Mouse (Mus musculus) hindbrain, embryonic 16.5 days (tissue): Measurements from ENCODE around the gene Olfr341. TPM values are rescaled to one million over a fixed set of nuclear protein-coding genes. Genes with fewer than 3 reads are reported as not detected.

Experiments used
- ATAC-seq: fragments of 200-750 bp; cut with Nextera tagmentation; 2 replicates; pipeline ENCODE4 v1.8.0; 2017; ENCODE audit warnings: moderate TSS enrichment, moderate library complexity
- H3K27ac ChIP-seq: fragments of 300-500 bp; sonication (generic); 2 replicates; pipeline ENCODE4 v1.5.1; 2014; ENCODE audit warnings: low read depth, mild to moderate bottlenecking, control low read depth, low read length, moderate library complexity
- H3K27me3 ChIP-seq: fragments of 300-500 bp; sonication (generic); replicated peaks from 2 replicates; pipeline ENCODE4 v1.6.1; 2014; ENCODE audit warnings: low read length; ENCODE audit not compliant: control insufficient read depth, insufficient read depth
- H3K36me3 ChIP-seq: fragments of 300-500 bp; sonication (generic); 2 replicates; pipeline ENCODE4 v1.6.1; 2014; ENCODE audit warnings: mild to moderate bottlenecking, low read length, moderate library complexity, mixed read lengths; ENCODE audit not compliant: control insufficient read depth, insufficient read depth
- H3K4me1 ChIP-seq: fragments of 300-500 bp; sonication (generic); 2 replicates; pipeline ENCODE4 v1.6.1; 2014; ENCODE audit warnings: low read depth, low read length; ENCODE audit not compliant: control insufficient read depth, insufficient read depth
- H3K4me2 ChIP-seq: fragments of 300-500 bp; sonication (generic); 2 replicates; pipeline ENCODE4 v1.6.1; 2014; ENCODE audit warnings: mild to moderate bottlenecking, low read length, control low read depth, moderate library complexity
- H3K4me3 ChIP-seq: fragments of 300-500 bp; sonication (generic); 2 replicates; pipeline ENCODE4 v1.5.1; 2014; ENCODE audit warnings: mild to moderate bottlenecking, low read length, control low read depth, moderate library complexity
- H3K9ac ChIP-seq: fragments of 300-500 bp; sonication (generic); 2 replicates; pipeline ENCODE4 v1.6.1; 2014; ENCODE audit warnings: low read depth, mild to moderate bottlenecking, control low read depth, low read length, moderate library complexity
- H3K9me3 ChIP-seq: fragments of 300-500 bp; sonication (generic); 2 replicates; pipeline ENCODE4 v1.6.1; 2014; ENCODE audit warnings: mild to moderate bottlenecking, low read length, moderate library complexity; ENCODE audit not compliant: control insufficient read depth
- WGBS: fragments of 180-500 bp; shearing (Covaris S2); extraction: QIAGEN DNeasy Blood & Tissue Kit; methylation state at CpG from one replicate; pipeline ENCODE4 v1.1.7; 2014; 5-methylcytosine and 5-hydroxymethylcytosine counted together
- polyA plus RNA-seq: library from polyadenylated mRNA; unstranded; fragments of >200 nt; fragmentation: Nextera tagmentation; extraction: Ambion mirVana; gene quantifications from 2 replicates; pipeline ENCODE4 v1.2.1, GENCODE M21; 2015

Olfr341 gene
- polyA plus RNA-seq = not detected in 2 replicates

- Histone ChIP-seq H3K9me3 (peaks cover 10% of the 10 kb centered on the region), H3K27ac (no peak within 1 kb of the TSS), H3K36me3 (no peaks in the 10 kb centered on the region), H3K4me2 (no peak within 1 kb of the TSS), H3K4me3 (no peak within 1 kb of the TSS), H3K27me3 (no peaks in the 10 kb centered on the region), H3K4me1 (no peaks in the 10 kb centered on the region), H3K9ac (no peak within 1 kb of the TSS)
- ATAC-seq = no peak
Observed at GRCm38 (mm10) chr2:36482368-36482767, at the start of gene Olfr341. Gene Olfr341 (minus strand): TSS chr2:36482468.

DNA sequence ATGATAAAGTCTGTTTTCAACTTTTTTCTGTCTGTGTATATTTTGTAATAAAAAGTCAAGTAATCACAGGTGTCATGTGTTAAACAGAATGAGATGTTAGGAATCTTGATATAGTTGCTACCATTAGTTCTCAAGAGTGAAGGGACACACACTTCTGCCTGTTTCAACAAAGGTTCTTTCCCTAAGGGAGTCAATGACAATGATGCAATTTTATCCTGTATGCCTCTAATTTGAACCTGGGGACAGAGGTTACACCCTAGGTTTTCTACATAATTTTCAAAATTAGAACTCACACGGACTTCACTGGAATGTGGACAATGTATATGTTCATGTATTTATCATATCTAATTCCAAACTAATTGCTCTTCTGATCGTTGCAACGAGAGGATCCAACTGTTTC, 42.4 kb upstream of the Olfr341 start, which contains the start of gene Olfr342:
Gene Olfr342 (plus strand): TSS at position 301 of the 400 bp plus-strand sequence.
- Histone ChIP-seq H3K4me1 (no peaks in the 10 kb centered on the region), H3K4me2 (no peak within 1 kb of the TSS), H3K9me3 (peaks cover 3% of the 10 kb centered on the region; the same call in 1 of the 2 replicates), H3K36me3 (no peaks in the 10 kb centered on the region), H3K27me3 (no peaks in the 10 kb centered on the region), H3K4me3 (no peak within 1 kb of the TSS), H3K27ac (no peak within 1 kb of the TSS), H3K9ac (no peak within 1 kb of the TSS)
- ATAC-seq = no peak
- 64% methylated on average over 3 of the region's 3 CpGs for WGBS

- Histone ChIP-seq H3K4me1 (no peaks in the 10 kb centered on the region), H3K9ac (no peak overlapping the region), H3K36me3 (no peaks in the 10 kb centered on the region), H3K27ac (no peak overlapping the region), H3K4me2 (no peak overlapping the region), H3K9me3 (peaks cover 6% of the 10 kb centered on the region), H3K4me3 (no peak overlapping the region), H3K27me3 (no peaks in the 10 kb centered on the region)
- no peak for ATAC-seq
Observed at GRCm38 (mm10) chr2:36473634-36474033, 8.6 kb downstream of the Olfr341 start.

GRCm38 (mm10) chr2:36452287-36452686, 30.0 kb downstream of the Olfr341 start, which contains the start of gene Olfr340:
Gene Olfr340 (plus strand): TSS chr2:36452587.
- 68% methylated on average over 1 of the region's 1 CpGs for WGBS

More at GRCm38 (mm10) chr2:36452287-36452686, 30.0 kb downstream of the Olfr341 start, which contains the start of gene Olfr340:
- no peak for ATAC-seq
- H3K4me3 ChIP-seq = no peak within 1 kb of the TSS
- no peak within 1 kb of the TSS for H3K27ac ChIP-seq
- no peaks in the 10 kb centered on the region for H3K27me3 ChIP-seq
- H3K9ac ChIP-seq = no peak within 1 kb of the TSS
- H3K36me3 ChIP-seq = no peaks in the 10 kb centered on the region
- H3K4me1 ChIP-seq = no peaks in the 10 kb centered on the region
- H3K9me3 ChIP-seq = peaks cover 4% of the 10 kb centered on the region; the same call in 1 of the 2 replicates
- no peak within 1 kb of the TSS for H3K4me2 ChIP-seq

Other genes with a start within 250 kb of the Olfr341 start
- not detected in 2 replicates for gene Olfr338, start 108.9 kb downstream of the Olfr341 start, polyA plus RNA-seq
- gene Olfr339, start 63.5 kb downstream of the Olfr341 start, polyA plus RNA-seq = not detected in 2 replicates
- gene Olfr340, start 29.9 kb downstream of the Olfr341 start, polyA plus RNA-seq = not detected in 2 replicates
- gene Olfr342, start 42.5 kb upstream of the Olfr341 start, polyA plus RNA-seq = not detected in 2 replicates
- not detected in 2 replicates for gene Olfr344, start 84.2 kb upstream of the Olfr341 start, polyA plus RNA-seq
- not detected in 2 replicates for gene Olfr345, start 157.6 kb upstream of the Olfr341 start, polyA plus RNA-seq
- gene Olfr346, start 203.3 kb upstream of the Olfr341 start, polyA plus RNA-seq = not detected in 2 replicates
- not detected in 2 replicates for gene Olfr347, start 249.4 kb upstream of the Olfr341 start, polyA plus RNA-seq